Mouse (Mus musculus) megakaryocyte, embryonic 14.5 days (primary cell): ENCODE data around the gene Fgfr2.

ENCODE experiments used
- FLI1 ChIP-seq: IDR thresholded peaks from 2 replicates; pipeline ENCODE4 v1.6.1; 2012; ENCODE audit warnings: low read length, inconsistent platforms, mixed read lengths
- GATA1 ChIP-seq: IDR thresholded peaks from 3 replicates; pipeline ENCODE4 v1.6.1; 2012; ENCODE audit warnings: mixed read lengths, low read length, inconsistent platforms, borderline replicate concordance

DNA sequence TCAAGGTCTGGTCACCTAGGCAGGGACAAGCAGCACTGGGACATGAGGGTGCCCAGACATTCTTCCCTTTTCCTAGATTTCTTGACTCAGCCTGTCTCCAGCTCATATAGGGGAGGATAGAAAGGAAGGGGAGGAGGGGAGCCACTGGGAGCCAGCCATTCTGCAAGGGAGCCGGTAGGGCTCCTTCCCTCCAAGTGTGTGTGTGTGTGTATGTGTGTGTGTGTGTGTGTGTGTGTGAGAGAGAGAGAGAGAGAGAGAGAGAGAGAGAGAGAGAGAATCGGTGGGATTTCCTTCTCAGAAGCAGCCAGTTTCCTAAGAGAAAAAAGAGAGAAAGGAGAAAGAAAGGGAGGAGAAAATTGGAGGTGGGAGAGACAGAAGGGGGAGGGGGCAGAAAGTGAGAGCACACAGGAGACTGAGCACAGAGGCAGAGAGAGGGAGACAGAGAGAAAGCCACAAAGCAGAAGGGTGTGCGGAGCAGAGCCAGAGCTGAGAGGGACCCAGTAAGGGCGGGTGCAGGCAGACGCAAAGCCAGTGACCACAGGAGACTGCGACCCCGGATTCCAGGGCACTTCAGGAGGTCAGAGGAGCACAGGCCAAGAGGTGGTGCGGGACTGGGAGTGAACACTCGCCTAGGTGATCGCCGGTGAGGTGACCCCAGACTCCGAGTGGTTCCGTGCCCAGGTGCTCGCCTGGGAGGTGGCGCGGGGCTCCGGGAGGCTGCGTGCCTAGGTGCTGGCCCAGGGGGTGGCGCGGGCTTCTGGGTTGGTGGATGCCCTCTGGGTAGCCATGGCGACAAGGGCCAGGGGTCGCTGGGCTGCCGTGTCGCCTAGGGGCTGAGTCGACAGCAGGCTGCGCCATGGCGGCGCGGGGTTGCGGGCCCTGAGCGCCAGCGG lies 1156.9 kb downstream of the Fgfr2 start, which contains the start of gene Gpr26:
- TF ChIP-seq GATA1, result no peak
- TF ChIP-seq FLI1, result no peak
